Mouse (Mus musculus) mouse trophoblast stem cell (cell line): Measurements from ENCODE around the gene Nwd1.

ENCODE experiments used
- in situ Hi-C, 2 experiments: fragments of 300-500 bp; cut with MseI, MboI; formaldehyde crosslinking; loops; 2 replicates in 1 of 2; 3 replicates in 1 of 2; pipeline ENCODE4 v1.15.1; 2025

Nwd1 gene

DNA sequence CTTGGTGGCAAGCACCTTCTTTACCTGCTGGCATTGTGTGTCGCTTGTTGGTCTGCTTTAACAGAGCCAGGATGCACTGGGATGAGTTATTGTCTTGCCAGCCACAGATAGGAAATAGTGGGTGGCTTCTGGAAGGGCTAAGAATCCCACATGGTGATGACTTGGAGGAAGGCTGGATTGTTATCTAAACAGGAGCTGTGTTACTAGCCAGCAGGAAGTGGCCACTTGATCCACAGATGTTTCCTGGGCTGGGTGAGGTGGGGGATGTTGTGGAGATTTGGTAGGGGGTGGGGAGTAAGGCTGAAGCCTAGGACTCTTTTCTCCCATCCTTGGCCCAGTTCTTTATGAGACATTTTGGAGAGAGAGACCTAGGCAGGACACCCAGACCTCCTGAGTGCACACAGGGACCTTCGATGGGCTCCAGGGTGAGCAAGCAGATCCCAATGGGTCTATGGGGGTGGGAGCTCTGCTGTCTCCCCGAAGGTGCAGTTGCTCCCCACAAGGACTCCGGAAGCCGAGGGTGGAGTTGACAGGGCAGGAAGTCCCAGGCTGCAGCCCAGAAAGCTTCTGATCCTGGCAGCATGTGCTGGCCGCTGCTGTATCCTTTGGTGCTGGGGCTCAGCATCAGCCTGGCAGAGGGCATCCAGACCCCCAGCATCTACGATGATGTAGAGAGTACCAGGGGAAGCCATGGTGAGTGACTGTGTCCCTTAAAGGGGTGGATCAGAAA lies 115.0 kb downstream of the Nwd1 start, which contains the start of gene F2rl3:
F2rl3 (plus strand) TSS at position 559 of the 730 bp plus-strand sequence.
- in situ Hi-C loops: no loop called here

DNA sequence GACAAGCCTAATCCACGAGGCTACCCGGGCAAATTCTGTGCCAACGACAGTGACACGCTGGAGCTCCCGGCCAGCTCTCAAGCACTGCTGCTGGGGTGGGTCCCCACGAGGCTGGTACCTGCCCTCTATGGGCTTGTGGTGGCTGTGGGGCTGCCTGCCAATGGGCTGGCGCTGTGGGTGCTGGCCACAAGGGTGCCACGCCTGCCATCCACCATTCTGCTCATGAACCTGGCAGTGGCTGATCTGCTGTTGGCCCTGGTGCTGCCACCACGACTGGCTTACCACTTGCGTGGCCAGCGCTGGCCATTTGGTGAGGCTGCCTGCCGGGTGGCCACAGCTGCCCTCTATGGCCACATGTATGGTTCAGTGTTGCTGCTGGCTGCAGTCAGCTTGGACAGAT lies 115.8 kb downstream of the Nwd1 start:
- in situ Hi-C loops: no loop called here

DNA sequence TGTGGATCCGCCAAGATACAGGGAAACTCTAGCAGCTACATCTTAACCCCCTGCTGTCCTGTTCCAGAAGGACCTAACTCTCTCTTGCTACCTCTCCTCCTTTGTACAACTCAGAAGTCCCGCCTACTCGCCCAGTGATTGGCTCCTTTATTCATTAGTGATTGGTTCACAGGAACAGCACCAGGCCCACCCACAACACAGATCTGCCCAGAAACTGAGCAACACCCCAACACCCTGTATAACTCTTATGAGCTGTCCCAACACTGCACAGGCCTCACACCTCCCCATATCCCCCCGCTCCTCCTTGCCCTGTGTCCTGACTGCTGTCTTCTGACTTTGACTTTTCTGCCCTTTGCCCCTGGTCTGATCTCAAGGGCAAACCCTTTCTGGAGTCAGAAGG lies 119.2 kb downstream of the Nwd1 start:
- in situ Hi-C loops: no loop called here

DNA sequence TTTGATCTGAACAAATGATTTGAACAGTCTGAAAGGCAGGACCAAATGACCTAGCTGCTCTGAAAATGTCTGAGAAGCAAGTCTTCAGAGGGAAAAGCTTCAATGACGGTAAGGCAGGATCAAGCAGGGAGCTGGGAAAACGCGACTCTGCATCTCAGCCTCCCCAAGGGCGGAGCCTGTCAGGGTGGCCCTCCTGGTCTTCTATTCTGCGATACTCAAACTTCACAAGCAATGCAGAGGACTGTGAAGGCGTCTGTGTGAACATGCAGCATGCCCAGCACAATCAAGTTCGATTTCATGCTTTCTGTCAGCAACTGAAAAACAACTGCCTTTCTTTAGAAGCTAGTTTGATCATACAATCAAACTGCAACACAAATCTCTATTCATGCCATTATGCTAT lies 120.3 kb downstream of the Nwd1 start:
- in situ Hi-C loops: no loop called here
